Mouse (Mus musculus) heart, embryonic 11.5 days (tissue): ENCODE results near the gene St6galnac3. TPM values are rescaled to one million over a fixed set of nuclear protein-coding genes. Genes with fewer than 3 reads are reported as not detected.

Experiments
- ATAC-seq: fragments of 200-750 bp; cut with Nextera tagmentation; replicated peaks from 2 replicates; pipeline ENCODE4 v1.8.0; 2017; ENCODE audit warnings: moderate library complexity; ENCODE audit not compliant: insufficient number of reproducible peaks, low FRiP score, low TSS enrichment
- H3K27ac ChIP-seq: fragments of 300-500 bp; sonication (generic); 2 replicates; pipeline ENCODE4 v1.5.1; 2014; ENCODE audit warnings: mild to moderate bottlenecking, low read depth, low read length
- H3K27me3 ChIP-seq: fragments of 300-500 bp; sonication (generic); 2 replicates; pipeline ENCODE4 v1.6.1; 2014; ENCODE audit warnings: mild to moderate bottlenecking, low read length, mixed read lengths; ENCODE audit not compliant: control insufficient read depth, insufficient read depth
- H3K36me3 ChIP-seq: fragments of 300-500 bp; sonication (generic); 2 replicates; pipeline ENCODE4 v1.6.1; 2014; ENCODE audit warnings: mild to moderate bottlenecking, low read length, moderate library complexity, mixed read lengths; ENCODE audit not compliant: control insufficient read depth, insufficient read depth
- H3K4me1 ChIP-seq: fragments of 300-500 bp; sonication (generic); 2 replicates; pipeline ENCODE4 v1.6.1; 2014; ENCODE audit warnings: low read length; ENCODE audit not compliant: control insufficient read depth, insufficient read depth
- H3K4me2 ChIP-seq: fragments of 300-500 bp; sonication (generic); 2 replicates; pipeline ENCODE4 v1.6.1; 2014; ENCODE audit warnings: mild to moderate bottlenecking, moderate library complexity
- H3K4me3 ChIP-seq: fragments of 300-500 bp; sonication (generic); 2 replicates; pipeline ENCODE4 v1.5.1; 2014; ENCODE audit warnings: low read depth, low read length
- H3K9ac ChIP-seq: fragments of 300-500 bp; sonication (generic); 2 replicates; pipeline ENCODE4 v1.6.1; 2014; ENCODE audit warnings: mild to moderate bottlenecking, low read depth, low read length, moderate library complexity
- H3K9me3 ChIP-seq: fragments of 300-500 bp; sonication (generic); replicated peaks from 2 replicates; pipeline ENCODE4 v1.6.1; 2016; ENCODE audit warnings: low read length; ENCODE audit not compliant: control insufficient read depth
- WGBS: fragments of 180-500 bp; shearing (Covaris S2); extraction: QIAGEN DNeasy Blood & Tissue Kit; methylation state at CpG from one replicate; pipeline ENCODE4 v1.1.7; 2014; ENCODE audit not compliant: insufficient replicate concordance; 5-methylcytosine and 5-hydroxymethylcytosine counted together
- polyA plus RNA-seq: library from polyadenylated mRNA; unstranded; fragments of >200 nt; fragmentation: Nextera tagmentation; extraction: Ambion mirVana; gene quantifications from 2 replicates; pipeline ENCODE4 v1.2.1, GENCODE M21; 2014

St6galnac3 gene
- polyA plus RNA-seq, 1 experiment from 2014 or later = 29.6 TPM

DNA sequence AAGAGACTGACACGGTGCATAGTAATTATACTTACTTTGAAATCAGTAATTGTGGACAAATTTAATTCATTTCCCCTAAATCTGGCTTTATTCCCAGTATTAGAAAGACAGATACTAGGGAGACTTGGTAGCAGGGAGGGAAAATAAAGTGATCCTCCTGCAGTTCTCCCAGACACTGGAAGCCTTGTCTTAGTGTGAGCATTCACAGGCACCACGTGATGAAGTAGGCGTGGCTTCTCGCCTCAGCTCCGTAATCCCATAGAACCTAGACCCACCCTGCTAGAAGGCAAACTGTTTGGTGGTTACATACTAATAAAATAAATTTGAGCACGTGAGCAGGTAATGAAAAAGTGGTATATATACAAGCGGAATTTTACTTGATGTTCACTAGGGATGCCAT, 208.1 kb downstream of the St6galnac3 start:
- Histone ChIP-seq H3K27me3 (peaks cover 12% of the 10 kb centered on the region; the same call in 1 of the 2 replicates), H3K4me3 (no peak overlapping the region), H3K27ac (no peak overlapping the region), H3K9ac (no peak overlapping the region), H3K4me1 (peaks cover 10% of the 10 kb centered on the region), H3K9me3 (no peaks in the 10 kb centered on the region), H3K36me3 (no peaks in the 10 kb centered on the region), H3K4me2 (no peak overlapping the region)
- WGBS = 76% methylated on average over 7 of the region's 7 CpGs
- no peak for ATAC-seq

DNA sequence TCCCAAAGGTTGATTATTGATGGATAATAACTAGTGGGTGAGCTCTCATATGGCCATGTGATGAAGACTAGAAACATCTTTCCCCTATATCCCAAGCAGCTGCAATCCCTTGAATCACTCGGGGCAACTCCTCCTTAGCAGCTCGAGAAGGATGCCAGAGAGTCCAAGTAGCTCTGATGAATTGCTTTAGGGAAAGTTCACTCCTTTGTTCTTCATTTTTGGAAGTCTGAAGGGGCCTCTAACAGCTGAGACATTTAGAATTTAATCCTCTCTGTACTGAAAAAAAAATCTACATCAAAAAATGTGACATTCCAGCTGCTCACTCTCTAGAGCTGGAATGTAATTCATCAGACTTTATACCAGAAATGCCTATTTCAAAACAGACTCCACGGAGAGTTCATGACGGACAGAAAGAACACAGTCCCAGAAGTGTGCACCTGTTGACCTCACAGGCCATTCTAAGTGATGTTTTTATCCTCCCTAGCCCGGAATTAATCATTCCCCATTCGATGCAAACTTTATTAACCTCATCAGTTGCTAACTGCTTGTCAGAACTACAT, 211.4 kb downstream of the St6galnac3 start:
- 69% methylated on average over 6 of the region's 6 CpGs for WGBS
- Histone ChIP-seq H3K4me3 (no peak overlapping the region), H3K9ac (no peak overlapping the region), H3K9me3 (no peaks in the 10 kb centered on the region), H3K27me3 (peaks cover 12% of the 10 kb centered on the region; the same call in 1 of the 2 replicates), H3K27ac (no peak overlapping the region), H3K4me1 (peaks cover 28% of the 10 kb centered on the region), H3K4me2 (no peak overlapping the region), H3K36me3 (no peaks in the 10 kb centered on the region)
- ATAC-seq = no peak

DNA sequence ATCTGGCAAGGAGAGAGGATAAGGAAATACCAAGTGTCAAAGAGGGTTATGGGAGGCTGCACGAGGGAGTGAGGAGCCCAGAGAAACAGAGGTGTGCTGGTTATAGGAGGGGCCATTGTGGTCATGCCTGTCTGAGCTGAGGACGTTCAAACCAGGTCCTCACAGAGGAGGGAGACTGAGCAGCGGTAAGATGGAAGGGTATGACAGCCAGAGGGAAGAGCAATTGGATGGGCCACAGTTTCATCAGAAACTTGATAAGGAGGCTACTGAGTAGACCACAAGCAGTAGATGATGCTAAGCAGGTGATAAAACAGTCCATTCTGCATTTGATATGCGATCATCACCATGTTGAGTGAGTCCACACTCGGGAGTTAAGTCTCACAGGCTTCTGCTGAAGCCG, 212.4 kb downstream of the St6galnac3 start:
- Histone ChIP-seq H3K36me3 (no peaks in the 10 kb centered on the region), H3K9ac (no peak overlapping the region), H3K27me3 (peaks cover 12% of the 10 kb centered on the region; the same call in 1 of the 2 replicates), H3K4me1 (peaks cover 28% of the 10 kb centered on the region), H3K4me3 (no peak overlapping the region), H3K4me2 (no peak overlapping the region), H3K9me3 (no peaks in the 10 kb centered on the region), H3K27ac (no peak overlapping the region)
- ATAC-seq = no peak
- WGBS = 57% methylated on average over 6 of the region's 6 CpGs

DNA sequence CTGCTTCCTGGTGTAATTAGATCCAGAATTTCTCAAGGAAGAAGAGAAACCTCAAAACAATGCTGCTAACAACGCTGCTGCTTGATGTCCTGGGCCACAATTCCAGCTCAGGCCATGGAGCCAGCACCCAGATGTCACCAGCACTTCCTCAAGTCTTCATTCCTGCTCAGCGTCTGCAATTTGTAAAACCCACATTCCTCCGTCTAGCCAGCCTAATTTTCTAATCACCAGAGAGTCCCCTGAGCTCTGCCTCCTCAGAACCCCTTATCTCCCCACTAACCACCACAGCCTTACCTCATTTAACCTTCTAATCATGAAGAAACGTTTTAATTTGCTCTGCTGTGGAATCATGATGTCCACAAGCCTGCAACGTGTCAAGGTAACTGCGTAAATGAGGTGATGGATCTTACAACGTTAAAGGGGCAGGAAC, 213.8 kb downstream of the St6galnac3 start:
- Histone ChIP-seq H3K4me3 (no peak overlapping the region), H3K36me3 (0 out of 2 replicates have a peak, but pooled peaks cover under 1% of the 10 kb centered on the region), H3K4me2 (no peak overlapping the region), H3K4me1 (peaks cover 28% of the 10 kb centered on the region), H3K27ac (no peak overlapping the region; the same call in 1 of the 2 replicates), H3K9ac (no peak overlapping the region), H3K27me3 (peaks cover 12% of the 10 kb centered on the region; the same call in 1 of the 2 replicates), H3K9me3 (no peaks in the 10 kb centered on the region)
- 12% methylated on average over 7 of the region's 7 CpGs for WGBS
- no peak for ATAC-seq

DNA sequence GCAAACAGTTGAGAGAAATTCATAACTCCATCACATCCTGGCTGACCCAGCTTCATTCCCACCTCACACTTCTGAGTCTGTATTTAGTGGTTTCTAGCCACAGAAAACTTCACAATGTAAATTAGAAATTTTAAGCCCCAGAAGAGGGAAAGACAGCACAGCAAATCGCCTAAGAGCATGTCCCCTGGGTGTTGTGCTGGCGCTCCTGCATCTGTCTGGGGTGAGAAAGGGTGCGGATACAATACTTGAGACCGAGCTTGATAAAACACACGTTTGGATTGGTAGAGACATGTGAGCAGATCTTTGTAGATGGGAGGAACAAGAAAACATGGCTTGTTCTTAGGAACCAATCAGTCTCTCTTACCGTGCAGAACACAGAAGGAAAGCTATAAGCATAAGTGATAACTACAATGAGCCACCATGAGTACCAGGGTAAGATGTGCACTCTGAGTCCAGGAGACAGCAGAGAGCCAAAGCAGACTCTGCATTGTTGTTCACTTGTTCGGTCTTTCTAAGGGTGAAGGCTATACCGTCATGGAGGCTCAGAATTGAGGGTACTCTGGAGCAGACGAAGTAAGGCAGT, 214.8 kb downstream of the St6galnac3 start:
- WGBS = 77% methylated on average over 9 of the region's 9 CpGs
- H3K9me3 ChIP-seq = no peaks in the 10 kb centered on the region
- no peak overlapping the region for H3K9ac ChIP-seq
- 0 out of 2 replicates have a peak, but pooled peaks cover 3% of the 10 kb centered on the region for H3K36me3 ChIP-seq
- no peak overlapping the region for H3K27ac ChIP-seq
- peaks cover 12% of the 10 kb centered on the region; the same call in 1 of the 2 replicates for H3K27me3 ChIP-seq
- no peak overlapping the region for H3K4me2 ChIP-seq
- peaks cover 28% of the 10 kb centered on the region for H3K4me1 ChIP-seq
- no peak for ATAC-seq
- no peak overlapping the region for H3K4me3 ChIP-seq

DNA sequence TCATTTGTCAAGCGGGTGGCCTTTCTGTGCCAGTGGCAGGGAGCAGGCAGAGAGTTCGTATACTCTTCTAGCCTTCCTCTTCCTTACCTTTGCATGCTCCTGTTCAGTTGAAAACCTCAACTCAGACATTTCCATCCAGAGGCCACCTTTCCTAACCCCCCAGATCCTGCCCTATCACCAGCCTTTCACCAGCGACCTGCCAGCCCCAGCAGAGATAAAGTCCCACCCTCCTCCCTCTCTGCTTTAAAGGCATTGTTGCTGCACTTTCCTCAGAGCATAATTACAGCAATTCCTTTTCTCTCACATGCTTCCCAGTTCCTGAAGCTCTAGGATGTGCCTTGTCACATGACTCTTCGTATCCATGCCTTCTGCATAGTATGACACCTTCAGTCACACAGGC, 215.3 kb downstream of the St6galnac3 start:
- 62% methylated on average over 4 of the region's 4 CpGs for WGBS
- no peak for ATAC-seq

DNA sequence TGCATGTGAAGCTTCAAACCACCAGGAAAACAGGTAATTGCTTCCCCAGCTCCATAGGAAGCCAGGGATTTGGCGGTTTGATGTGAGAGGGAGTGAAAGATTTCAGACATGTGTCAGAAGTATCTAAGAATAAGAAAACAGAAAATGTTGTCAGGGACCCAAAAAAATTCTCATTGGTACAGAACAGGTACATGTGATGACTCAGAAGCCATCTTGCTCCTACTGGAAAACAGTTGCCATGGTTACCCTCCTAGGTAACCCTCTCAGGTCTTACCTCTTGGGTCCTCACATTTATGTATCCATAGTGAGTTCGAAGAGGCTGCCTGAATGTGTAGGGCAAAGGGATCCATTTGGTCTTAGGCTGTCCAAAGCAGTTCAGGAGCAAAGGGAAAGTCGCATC, 215.9 kb downstream of the St6galnac3 start:
- Histone ChIP-seq H3K4me3 (no peak overlapping the region), H3K9ac (no peak overlapping the region), H3K27me3 (peaks cover 12% of the 10 kb centered on the region; the same call in 1 of the 2 replicates), H3K27ac (no peak overlapping the region), H3K36me3 (0 out of 2 replicates have a peak, but pooled peaks cover 3% of the 10 kb centered on the region), H3K4me2 (no peak overlapping the region), H3K4me1 (peaks cover 20% of the 10 kb centered on the region), H3K9me3 (no peaks in the 10 kb centered on the region)
- WGBS = 81% methylated on average over 3 of the region's 3 CpGs
- ATAC-seq = no peak

More for the DNA sequence above, 215.3 kb downstream of the St6galnac3 start:
- 0 out of 2 replicates have a peak, but pooled peaks cover 3% of the 10 kb centered on the region for H3K36me3 ChIP-seq
- no peak overlapping the region for H3K4me2 ChIP-seq
- no peak overlapping the region for H3K4me3 ChIP-seq
- peaks cover 12% of the 10 kb centered on the region; the same call in 1 of the 2 replicates for H3K27me3 ChIP-seq
- no peaks in the 10 kb centered on the region for H3K9me3 ChIP-seq
- H3K4me1 ChIP-seq = peaks cover 24% of the 10 kb centered on the region
- H3K27ac ChIP-seq = no peak overlapping the region
- H3K9ac ChIP-seq = no peak overlapping the region

DNA sequence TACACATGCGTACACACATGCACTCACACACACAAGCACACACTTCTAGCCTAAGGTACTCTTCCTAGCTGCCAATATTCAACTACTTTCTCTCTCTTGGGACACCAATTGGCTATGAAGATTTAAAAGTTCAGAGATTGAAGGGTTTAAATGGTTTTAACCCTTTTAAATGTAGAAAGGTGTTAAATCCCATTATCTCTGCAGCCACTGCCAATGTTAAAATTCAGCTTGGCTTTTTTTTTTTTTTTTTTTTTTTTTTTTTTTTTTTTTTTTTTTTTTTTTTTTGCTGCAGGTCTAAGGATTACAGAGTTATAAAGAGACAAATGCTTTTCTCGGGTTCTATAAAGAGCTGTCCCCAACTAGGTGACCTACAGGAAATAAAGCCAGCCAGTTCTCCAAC, 216.4 kb downstream of the St6galnac3 start:
- Histone ChIP-seq H3K27ac (no peak overlapping the region), H3K27me3 (peaks cover 12% of the 10 kb centered on the region; the same call in 1 of the 2 replicates), H3K9ac (no peak overlapping the region), H3K9me3 (no peaks in the 10 kb centered on the region), H3K4me3 (no peak overlapping the region), H3K4me2 (no peak overlapping the region), H3K4me1 (peaks cover 20% of the 10 kb centered on the region), H3K36me3 (0 out of 2 replicates have a peak, but pooled peaks cover 3% of the 10 kb centered on the region)
- ATAC-seq = no peak
- WGBS = 89% methylated on average over 2 of the region's 2 CpGs
